Mouse (Mus musculus): ENCODE results near the gene Dnajb12. TPM values are rescaled to one million over a fixed set of nuclear protein-coding genes. Genes with fewer than 3 reads are reported as not detected.

Dnajb12 gene
- polyA plus RNA-seq, 1 experiment from 2014 or later, result 27.4 TPM

- no peak overlapping the region for H3K4me3 ChIP-seq (ENCODE audit: low read depth, low read length)
- H3K27ac ChIP-seq (ENCODE audit: low read depth, low read length), result no peak overlapping the region
- peaks cover 43% of the 10 kb centered on the region for H3K4me1 ChIP-seq (replicated peaks; ENCODE audit: control insufficient read depth, insufficient read depth, low read length)
- H3K9me3 ChIP-seq (ENCODE audit: control insufficient read depth, low read length), result no peaks in the 10 kb centered on the region
- ATAC-seq (replicated peaks; ENCODE audit: low FRiP score) (no peak), DNase-seq (ENCODE audit: low spot score) (no peak)
- no peak overlapping the region for H3K9ac ChIP-seq (ENCODE audit: low read depth, low read length)
- no peak overlapping the region for H3K4me2 ChIP-seq
- peaks cover 7% of the 10 kb centered on the region; the same call in 1 of the 2 replicates for H3K36me3 ChIP-seq (ENCODE audit: control insufficient read depth, insufficient read depth, low read length)
- 79% methylated on average over 8 of the region's 8 CpGs for WGBS
- H3K27me3 ChIP-seq (replicated peaks; ENCODE audit: control insufficient read depth, insufficient read depth, low read length), result no peaks in the 10 kb centered on the region
These were observed 22.7 kb downstream of the Dnajb12 start for GRCm38 (mm10) chr10:59901986-59902605.

GRCm38 (mm10) chr10:59902606-59902990 lies 23.2 kb downstream of the Dnajb12 start:
- whole genome bisulfite sequencing, result 63% methylated on average over 8 of the region's 8 CpGs
- H3K9me3 ChIP-seq (ENCODE audit: control insufficient read depth, low read length), result no peaks in the 10 kb centered on the region
- H3K9ac ChIP-seq (ENCODE audit: low read depth, low read length), result 0 out of 2 replicates have a peak overlapping the region, but pooled peaks have one; percentile 20
- H3K4me2 ChIP-seq, result no peak overlapping the region
- peaks cover 45% of the 10 kb centered on the region for H3K4me1 ChIP-seq (replicated peaks; ENCODE audit: control insufficient read depth, insufficient read depth, low read length)
- peaks cover 5% of the 10 kb centered on the region; the same call in 1 of the 2 replicates for H3K36me3 ChIP-seq (ENCODE audit: control insufficient read depth, insufficient read depth, low read length)
- no peak for DNase-seq (ENCODE audit: low spot score)
- no peaks in the 10 kb centered on the region for H3K27me3 ChIP-seq (replicated peaks; ENCODE audit: control insufficient read depth, insufficient read depth, low read length)
- no peak overlapping the region for H3K4me3 ChIP-seq (ENCODE audit: low read depth, low read length)
- ATAC-seq (replicated peaks; ENCODE audit: low FRiP score), result no peak
- H3K27ac ChIP-seq (ENCODE audit: low read depth, low read length), result no peak overlapping the region

GRCm38 (mm10) chr10:59903170-59903569 lies 23.8 kb downstream of the Dnajb12 start:
- no peak overlapping the region for H3K4me2 ChIP-seq
- H3K27me3 ChIP-seq (replicated peaks; ENCODE audit: control insufficient read depth, insufficient read depth, low read length), result no peaks in the 10 kb centered on the region
- 60% methylated on average over 7 of the region's 7 CpGs for WGBS
- H3K4me3 ChIP-seq (ENCODE audit: low read depth, low read length), result no peak overlapping the region
- H3K9ac ChIP-seq (ENCODE audit: low read depth, low read length), result 0 out of 2 replicates have a peak overlapping the region, but pooled peaks have one; percentile 20
- H3K4me1 ChIP-seq (replicated peaks; ENCODE audit: control insufficient read depth, insufficient read depth, low read length), result peaks cover 46% of the 10 kb centered on the region
- DNase-seq (ENCODE audit: low spot score), result no peak
- no peak overlapping the region for H3K27ac ChIP-seq (ENCODE audit: low read depth, low read length)
- no peaks in the 10 kb centered on the region for H3K9me3 ChIP-seq (ENCODE audit: control insufficient read depth, low read length)
- no peak for ATAC-seq (replicated peaks; ENCODE audit: low FRiP score)
- peaks cover 3% of the 10 kb centered on the region; the same call in 1 of the 2 replicates for H3K36me3 ChIP-seq (ENCODE audit: control insufficient read depth, insufficient read depth, low read length)

- DNase-seq (ENCODE audit: low spot score) (no peak), ATAC-seq (replicated peaks; ENCODE audit: low FRiP score) (no peak)
- no peak overlapping the region for H3K4me2 ChIP-seq
- no peaks in the 10 kb centered on the region for H3K9me3 ChIP-seq (ENCODE audit: control insufficient read depth, low read length)
- peak overlapping the region; percentile 19; the same call in 1 of the 2 replicates for H3K27ac ChIP-seq (ENCODE audit: low read depth, low read length)
- WGBS, result 64% methylated on average over 3 of the region's 3 CpGs
- H3K4me3 ChIP-seq (ENCODE audit: low read depth, low read length), result no peak overlapping the region
- H3K36me3 ChIP-seq (ENCODE audit: control insufficient read depth, insufficient read depth, low read length), result no peaks in the 10 kb centered on the region
- H3K4me1 ChIP-seq (replicated peaks; ENCODE audit: control insufficient read depth, insufficient read depth, low read length), result peaks cover 50% of the 10 kb centered on the region
- no peak overlapping the region for H3K9ac ChIP-seq (ENCODE audit: low read depth, low read length)
- no peaks in the 10 kb centered on the region; the same call in 1 of the 2 replicates for H3K27me3 ChIP-seq (replicated peaks; ENCODE audit: control insufficient read depth, insufficient read depth, low read length)
These were observed 27.8 kb downstream of the Dnajb12 start for GRCm38 (mm10) chr10:59907080-59907609.

- Histone ChIP-seq H3K9ac (ENCODE audit: low read depth, low read length) (no peak overlapping the region), H3K36me3 (ENCODE audit: control insufficient read depth, insufficient read depth, low read length) (no peaks in the 10 kb centered on the region)
- no peak; the same call in 1 of the 2 replicates for ATAC-seq (replicated peaks; ENCODE audit: low FRiP score)
These were observed 28.4 kb downstream of the Dnajb12 start for GRCm38 (mm10) chr10:59907695-59908299.

GRCm38 (mm10) chr10:59908776-59909315 lies 29.5 kb downstream of the Dnajb12 start:
- WGBS, result 30% methylated on average over 7 of the region's 7 CpGs
- no peaks in the 10 kb centered on the region for H3K36me3 ChIP-seq (ENCODE audit: control insufficient read depth, insufficient read depth, low read length)
- ATAC-seq (replicated peaks; ENCODE audit: low FRiP score) (0 out of 2 replicates have a peak, but pooled peaks have one; percentile 8), DNase-seq (ENCODE audit: low spot score) (no peak)
- H3K4me1 ChIP-seq (replicated peaks; ENCODE audit: control insufficient read depth, insufficient read depth, low read length), result peaks cover 45% of the 10 kb centered on the region
- no peak overlapping the region for H3K4me3 ChIP-seq (ENCODE audit: low read depth, low read length)
- no peak overlapping the region for H3K9ac ChIP-seq (ENCODE audit: low read depth, low read length)
- no peak overlapping the region for H3K4me2 ChIP-seq
- no peaks in the 10 kb centered on the region for H3K9me3 ChIP-seq (ENCODE audit: control insufficient read depth, low read length)
- H3K27me3 ChIP-seq (replicated peaks; ENCODE audit: control insufficient read depth, insufficient read depth, low read length), result no peaks in the 10 kb centered on the region; the same call in 1 of the 2 replicates
- peak overlapping the region; percentile 65; the same call in 1 of the 2 replicates for H3K27ac ChIP-seq (ENCODE audit: low read depth, low read length)

More at GRCm38 (mm10) chr10:59907695-59908299, 28.4 kb downstream of the Dnajb12 start:
- Histone ChIP-seq H3K9me3 (ENCODE audit: control insufficient read depth, low read length) (no peaks in the 10 kb centered on the region), H3K27ac (ENCODE audit: low read depth, low read length) (peak overlapping the region; percentile 19; the same call in 1 of the 2 replicates), H3K4me3 (ENCODE audit: low read depth, low read length) (no peak overlapping the region), H3K27me3 (replicated peaks; ENCODE audit: control insufficient read depth, insufficient read depth, low read length) (no peaks in the 10 kb centered on the region; the same call in 1 of the 2 replicates), H3K4me1 (replicated peaks; ENCODE audit: control insufficient read depth, insufficient read depth, low read length) (peaks cover 50% of the 10 kb centered on the region), H3K4me2 (no peak overlapping the region)
- DNase-seq (ENCODE audit: low spot score), result no peak
- WGBS, result 29% methylated on average over 7 of the region's 7 CpGs

- Histone ChIP-seq H3K36me3 (ENCODE audit: control insufficient read depth, insufficient read depth, low read length) (no peaks in the 10 kb centered on the region), H3K4me3 (ENCODE audit: low read depth, low read length) (no peak overlapping the region), H3K27me3 (replicated peaks; ENCODE audit: control insufficient read depth, insufficient read depth, low read length) (no peaks in the 10 kb centered on the region; the same call in 1 of the 2 replicates), H3K9me3 (ENCODE audit: control insufficient read depth, low read length) (no peaks in the 10 kb centered on the region), H3K27ac (ENCODE audit: low read depth, low read length) (peak overlapping the region; percentile 65; the same call in 1 of the 2 replicates), H3K4me2 (peak overlapping the region; percentile 47), H3K9ac (ENCODE audit: low read depth, low read length) (no peak overlapping the region), H3K4me1 (replicated peaks; ENCODE audit: control insufficient read depth, insufficient read depth, low read length) (peaks cover 45% of the 10 kb centered on the region)
- no peak for DNase-seq (ENCODE audit: low spot score)
- ATAC-seq (replicated peaks; ENCODE audit: low FRiP score), result 0 out of 2 replicates have a peak, but pooled peaks have one; percentile 17
- 5% methylated on average over 14 of the region's 14 CpGs for WGBS
These were observed 30.0 kb downstream of the Dnajb12 start for GRCm38 (mm10) chr10:59909357-59909847.

GRCm38 (mm10) chr10:59911091-59911490 lies 31.7 kb downstream of the Dnajb12 start:
- Histone ChIP-seq H3K4me1 (replicated peaks; ENCODE audit: control insufficient read depth, insufficient read depth, low read length) (peaks cover 50% of the 10 kb centered on the region), H3K9me3 (ENCODE audit: control insufficient read depth, low read length) (no peaks in the 10 kb centered on the region), H3K27me3 (replicated peaks; ENCODE audit: control insufficient read depth, insufficient read depth, low read length) (no peaks in the 10 kb centered on the region; the same call in 1 of the 2 replicates), H3K4me2 (peak overlapping the region; percentile 56), H3K9ac (ENCODE audit: low read depth, low read length) (no peak overlapping the region), H3K27ac (ENCODE audit: low read depth, low read length) (no peak overlapping the region; the same call in 1 of the 2 replicates), H3K36me3 (ENCODE audit: control insufficient read depth, insufficient read depth, low read length) (no peaks in the 10 kb centered on the region), H3K4me3 (ENCODE audit: low read depth, low read length) (no peak overlapping the region)
- ATAC-seq (replicated peaks; ENCODE audit: low FRiP score), result no peak
- WGBS, result 38% methylated on average over 6 of the region's 6 CpGs
- DNase-seq (ENCODE audit: low spot score), result no peak
